Mouse (Mus musculus) hindbrain, embryonic 16.5 days (tissue): Measurements from ENCODE around the gene Hcn1. TPM values are rescaled to one million over a fixed set of nuclear protein-coding genes. Genes with fewer than 3 reads are reported as not detected.
"Not testable (repeated sequence)": the region's sequence is repeated elsewhere in the genome, so short reads cannot be mapped to it uniquely, and the experiment has no call there.

ENCODE experiments used
- ATAC-seq: fragments of 200-750 bp; cut with Nextera tagmentation; 2 replicates; pipeline ENCODE4 v1.8.0; 2017; ENCODE audit warnings: moderate TSS enrichment, moderate library complexity
- H3K27ac ChIP-seq: fragments of 300-500 bp; sonication (generic); 2 replicates; pipeline ENCODE4 v1.5.1; 2014; ENCODE audit warnings: low read depth, mild to moderate bottlenecking, control low read depth, low read length, moderate library complexity
- H3K27me3 ChIP-seq: fragments of 300-500 bp; sonication (generic); replicated peaks from 2 replicates; pipeline ENCODE4 v1.6.1; 2014; ENCODE audit warnings: low read length; ENCODE audit not compliant: control insufficient read depth, insufficient read depth
- H3K36me3 ChIP-seq: fragments of 300-500 bp; sonication (generic); 2 replicates; pipeline ENCODE4 v1.6.1; 2014; ENCODE audit warnings: mild to moderate bottlenecking, low read length, moderate library complexity, mixed read lengths; ENCODE audit not compliant: control insufficient read depth, insufficient read depth
- H3K4me1 ChIP-seq: fragments of 300-500 bp; sonication (generic); 2 replicates; pipeline ENCODE4 v1.6.1; 2014; ENCODE audit warnings: low read depth, low read length; ENCODE audit not compliant: control insufficient read depth, insufficient read depth
- H3K4me2 ChIP-seq: fragments of 300-500 bp; sonication (generic); 2 replicates; pipeline ENCODE4 v1.6.1; 2014; ENCODE audit warnings: mild to moderate bottlenecking, low read length, control low read depth, moderate library complexity
- H3K4me3 ChIP-seq: fragments of 300-500 bp; sonication (generic); 2 replicates; pipeline ENCODE4 v1.5.1; 2014; ENCODE audit warnings: mild to moderate bottlenecking, low read length, control low read depth, moderate library complexity
- H3K9ac ChIP-seq: fragments of 300-500 bp; sonication (generic); 2 replicates; pipeline ENCODE4 v1.6.1; 2014; ENCODE audit warnings: low read depth, mild to moderate bottlenecking, control low read depth, low read length, moderate library complexity
- H3K9me3 ChIP-seq: fragments of 300-500 bp; sonication (generic); 2 replicates; pipeline ENCODE4 v1.6.1; 2014; ENCODE audit warnings: mild to moderate bottlenecking, low read length, moderate library complexity; ENCODE audit not compliant: control insufficient read depth
- WGBS: fragments of 180-500 bp; shearing (Covaris S2); extraction: QIAGEN DNeasy Blood & Tissue Kit; methylation state at CpG from one replicate; pipeline ENCODE4 v1.1.7; 2014; 5-methylcytosine and 5-hydroxymethylcytosine counted together
- polyA plus RNA-seq: library from polyadenylated mRNA; unstranded; fragments of >200 nt; fragmentation: Nextera tagmentation; extraction: Ambion mirVana; gene quantifications from 2 replicates; pipeline ENCODE4 v1.2.1, GENCODE M21; 2015

The Hcn1 gene
- polyA plus RNA-seq, 1 experiment from 2014 or later = 1.6 TPM

DNA sequence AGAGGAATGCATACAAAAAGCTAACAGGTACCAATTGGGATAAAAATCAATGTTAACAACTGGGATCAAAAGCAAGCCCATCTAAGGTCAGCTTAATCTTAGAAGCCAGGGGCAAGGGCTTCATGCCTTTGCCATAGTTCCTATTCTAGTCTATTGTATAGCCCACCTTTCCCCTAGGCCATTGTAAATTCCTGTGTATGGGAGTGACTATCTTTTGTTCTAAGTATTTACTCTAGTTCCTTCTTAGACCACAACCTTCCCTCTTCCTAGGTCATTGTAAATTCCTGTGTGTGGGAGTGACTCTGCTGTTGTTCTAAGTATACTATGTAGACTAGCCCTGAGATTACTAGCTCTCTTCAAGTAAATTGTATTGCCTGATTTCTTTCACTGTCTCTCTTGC lies 420.8 kb downstream of the Hcn1 start:
- ATAC-seq, H3K27me3 ChIP-seq, H3K36me3 ChIP-seq, H3K4me3 ChIP-seq, H3K4me1 ChIP-seq, H3K9ac ChIP-seq, H3K27ac ChIP-seq, H3K9me3 ChIP-seq, H3K4me2 ChIP-seq: not testable (repeated sequence)

DNA sequence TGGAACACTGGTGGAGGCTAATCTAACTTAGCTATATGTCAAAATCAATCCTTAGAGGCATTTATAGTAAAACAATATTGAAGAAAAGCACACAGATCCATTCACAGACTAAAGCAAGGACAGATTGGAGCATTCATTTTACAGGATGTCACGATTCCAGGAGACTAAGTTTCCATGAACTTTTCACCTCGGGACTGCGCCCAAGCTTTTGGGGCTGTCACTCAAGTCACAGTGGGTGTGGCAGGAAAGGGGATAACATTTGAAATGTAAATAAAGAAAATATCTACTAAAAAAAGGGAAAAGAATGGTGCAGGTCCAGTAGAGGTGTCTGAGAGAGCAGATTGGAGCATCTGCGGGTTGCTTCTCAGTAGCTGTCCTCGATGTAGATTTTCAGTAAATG lies 421.3 kb downstream of the Hcn1 start:
- ATAC-seq = no peak
- Histone ChIP-seq H3K4me3 (no peak overlapping the region), H3K9me3 (no peaks in the 10 kb centered on the region), H3K4me2 (no peak overlapping the region), H3K9ac (no peak overlapping the region), H3K27me3 (no peaks in the 10 kb centered on the region), H3K27ac (no peak overlapping the region), H3K36me3 (no peaks in the 10 kb centered on the region), H3K4me1 (no peaks in the 10 kb centered on the region)
- 89% methylated on average over 5 of the region's 5 CpGs for WGBS

- H3K36me3 ChIP-seq = no peaks in the 10 kb centered on the region
- no peak overlapping the region for H3K27ac ChIP-seq
- H3K4me1 ChIP-seq = no peaks in the 10 kb centered on the region
- H3K9me3 ChIP-seq = no peaks in the 10 kb centered on the region
- no peaks in the 10 kb centered on the region for H3K27me3 ChIP-seq
- 88% methylated on average over 2 of the region's 2 CpGs for WGBS
- no peak overlapping the region for H3K9ac ChIP-seq
- H3K4me3 ChIP-seq = no peak overlapping the region
- ATAC-seq = no peak
- H3K4me2 ChIP-seq = no peak overlapping the region
Observed at GRCm38 (mm10) chr13:118026510-118026909, 424.4 kb downstream of the Hcn1 start.

- H3K27me3 ChIP-seq = no peaks in the 10 kb centered on the region
- no peak overlapping the region for H3K9ac ChIP-seq
- H3K4me2 ChIP-seq = no peak overlapping the region
- H3K9me3 ChIP-seq = no peaks in the 10 kb centered on the region
- H3K4me1 ChIP-seq = no peaks in the 10 kb centered on the region
- no peak overlapping the region for H3K27ac ChIP-seq
- H3K4me3 ChIP-seq = no peak overlapping the region
- WGBS = 30% methylated on average over 3 of the region's 3 CpGs
- no peak for ATAC-seq
- no peaks in the 10 kb centered on the region for H3K36me3 ChIP-seq
Observed at GRCm38 (mm10) chr13:118027868-118028267, 425.7 kb downstream of the Hcn1 start.

DNA sequence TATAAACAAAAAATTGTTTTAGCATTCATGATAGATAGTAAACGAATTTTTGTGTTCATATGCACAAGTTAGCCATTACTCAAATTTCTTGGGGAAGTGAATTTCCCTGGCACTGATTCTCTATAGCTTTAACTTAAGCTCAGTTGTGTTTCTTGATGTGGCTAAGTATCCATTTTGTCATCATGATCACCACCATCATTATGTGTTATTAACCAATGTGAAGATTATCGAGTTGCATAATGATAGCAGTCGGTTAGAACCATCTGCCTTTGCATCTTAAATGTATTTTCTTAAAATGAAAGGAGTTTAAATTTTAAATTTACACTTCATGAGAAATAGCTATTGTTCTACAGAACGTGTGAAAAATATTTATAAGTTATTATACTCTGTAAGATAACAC lies 426.5 kb downstream of the Hcn1 start:
- no peak overlapping the region for H3K27ac ChIP-seq
- H3K9me3 ChIP-seq = no peaks in the 10 kb centered on the region
- no peak overlapping the region for H3K9ac ChIP-seq
- ATAC-seq = no peak
- WGBS = 71% methylated on average over 4 of the region's 4 CpGs
- H3K27me3 ChIP-seq = no peaks in the 10 kb centered on the region
- no peak overlapping the region for H3K4me2 ChIP-seq
- H3K36me3 ChIP-seq = no peaks in the 10 kb centered on the region
- no peaks in the 10 kb centered on the region for H3K4me1 ChIP-seq
- no peak overlapping the region for H3K4me3 ChIP-seq

DNA sequence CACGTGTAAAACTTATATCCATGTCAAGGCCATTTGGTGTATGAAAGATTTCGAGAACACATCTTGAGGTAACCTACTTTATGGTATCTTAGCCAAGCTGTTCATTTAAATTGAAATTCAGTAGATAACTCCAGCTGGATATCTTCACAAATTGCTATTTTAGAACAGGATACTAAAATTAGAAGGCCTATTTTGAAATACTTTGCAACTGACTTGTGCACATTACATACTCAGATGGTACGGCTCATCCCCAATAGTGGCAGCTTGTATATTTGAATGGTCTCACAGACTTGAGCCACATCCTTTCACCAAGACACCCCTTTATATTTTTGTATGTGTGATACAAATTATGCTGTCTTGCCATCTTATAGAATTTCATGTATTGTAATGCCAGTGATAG lies 427.5 kb downstream of the Hcn1 start:
- no peak overlapping the region for H3K27ac ChIP-seq
- H3K4me3 ChIP-seq = no peak overlapping the region
- H3K36me3 ChIP-seq = no peaks in the 10 kb centered on the region
- no peaks in the 10 kb centered on the region for H3K27me3 ChIP-seq
- H3K9ac ChIP-seq = no peak overlapping the region
- no peak overlapping the region for H3K4me2 ChIP-seq
- WGBS = 81% methylated on average over 3 of the region's 3 CpGs
- ATAC-seq = no peak
- no peaks in the 10 kb centered on the region for H3K9me3 ChIP-seq
- H3K4me1 ChIP-seq = no peaks in the 10 kb centered on the region

DNA sequence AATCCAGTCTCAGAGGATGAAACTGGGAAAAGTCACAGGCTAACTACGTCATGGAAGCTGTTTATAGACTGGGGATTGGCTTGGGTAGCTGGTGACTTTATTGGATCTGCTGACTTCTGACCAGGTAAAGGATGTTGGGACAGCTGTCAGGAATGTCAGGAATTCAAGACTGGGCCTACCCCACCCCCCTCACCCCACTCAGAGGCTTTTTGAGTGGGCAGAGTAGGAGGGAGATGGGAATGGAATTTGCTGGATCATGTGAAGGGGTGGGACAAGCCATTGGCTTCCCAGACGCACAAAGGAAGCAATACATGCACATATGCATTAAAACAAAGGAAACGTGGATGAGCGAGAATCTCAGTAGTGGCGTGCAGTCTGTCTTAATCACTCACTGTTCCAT lies 433.5 kb downstream of the Hcn1 start:
- no peak overlapping the region for H3K27ac ChIP-seq

More for the DNA sequence above, 433.5 kb downstream of the Hcn1 start:
- Histone ChIP-seq H3K4me3 (no peak overlapping the region), H3K9me3 (no peaks in the 10 kb centered on the region), H3K4me1 (no peaks in the 10 kb centered on the region), H3K36me3 (no peaks in the 10 kb centered on the region), H3K27me3 (no peaks in the 10 kb centered on the region), H3K4me2 (no peak overlapping the region), H3K9ac (no peak overlapping the region)
- no peak for ATAC-seq
- 70% methylated on average over 5 of the region's 5 CpGs for WGBS
